Mouse (Mus musculus): Measurements from ENCODE around the gene Fam163b. TPM values are rescaled to one million over a fixed set of nuclear protein-coding genes. Genes with fewer than 3 reads are reported as not detected.

The Fam163b gene
- polyA plus RNA-seq, 1 experiment from 2014 or later, result 3.0 TPM

- H3K27me3 ChIP-seq, result no peaks in the 10 kb centered on the region
- no peaks in the 10 kb centered on the region for H3K9me3 ChIP-seq
- no peak overlapping the region for H3K4me2 ChIP-seq
- H3K4me1 ChIP-seq (replicated peaks), result peaks cover 26% of the 10 kb centered on the region
- 47% methylated on average over 10 of the region's 10 CpGs for WGBS
- no peak overlapping the region for H3K9ac ChIP-seq
- H3K27ac ChIP-seq (replicated peaks), result no peak overlapping the region
- H3K36me3 ChIP-seq, result no peaks in the 10 kb centered on the region
- H3K4me3 ChIP-seq, result no peak overlapping the region
- no peak for ATAC-seq (ENCODE audit: low read depth)
Measured at GRCm38 (mm10) chr2:27125979-27126378, 16.3 kb downstream of the Fam163b start.

- Histone ChIP-seq H3K27ac (replicated peaks) (peak overlapping the region; percentile 74), H3K4me3 (no peak overlapping the region), H3K36me3 (no peaks in the 10 kb centered on the region), H3K4me2 (no peak overlapping the region), H3K9ac (no peak overlapping the region), H3K9me3 (no peaks in the 10 kb centered on the region), H3K4me1 (replicated peaks) (peaks cover 36% of the 10 kb centered on the region), H3K27me3 (no peaks in the 10 kb centered on the region)
- ATAC-seq (ENCODE audit: low read depth), result no peak
- WGBS, result 81% methylated on average over 4 of the region's 4 CpGs
Measured at GRCm38 (mm10) chr2:27123121-27123520, 19.2 kb downstream of the Fam163b start.

- Histone ChIP-seq H3K4me1 (replicated peaks) (peaks cover 36% of the 10 kb centered on the region), H3K9ac (no peak overlapping the region), H3K9me3 (no peaks in the 10 kb centered on the region), H3K4me3 (no peak overlapping the region), H3K27me3 (no peaks in the 10 kb centered on the region), H3K27ac (replicated peaks) (peak overlapping the region; percentile 74), H3K4me2 (no peak overlapping the region), H3K36me3 (no peaks in the 10 kb centered on the region)
- WGBS, result 19% methylated on average over 9 of the region's 9 CpGs
- peak; percentile 17; the same call in 1 of the 2 replicates for ATAC-seq (ENCODE audit: low read depth)
Measured at GRCm38 (mm10) chr2:27122578-27122977, 19.7 kb downstream of the Fam163b start.

GRCm38 (mm10) chr2:27121626-27122355 lies 20.5 kb downstream of the Fam163b start:
- peak; percentile 72 for ATAC-seq (ENCODE audit: low read depth)
- H3K9me3 ChIP-seq, result no peaks in the 10 kb centered on the region
- H3K27me3 ChIP-seq, result no peaks in the 10 kb centered on the region
- H3K4me1 ChIP-seq (replicated peaks), result peaks cover 36% of the 10 kb centered on the region
- H3K36me3 ChIP-seq, result no peaks in the 10 kb centered on the region
- H3K4me3 ChIP-seq, result no peak overlapping the region
- peak overlapping the region; percentile 74 for H3K27ac ChIP-seq (replicated peaks)
- 8% methylated on average over 9 of the region's 9 CpGs for WGBS
- no peak overlapping the region for H3K4me2 ChIP-seq
- 0 out of 2 replicates have a peak overlapping the region, but pooled peaks have one; percentile 26 for H3K9ac ChIP-seq

- WGBS, result 64% methylated on average over 8 of the region's 8 CpGs
- ATAC-seq (ENCODE audit: low read depth), result no peak
- Histone ChIP-seq H3K4me3 (no peak overlapping the region), H3K9ac (no peak overlapping the region), H3K9me3 (no peaks in the 10 kb centered on the region), H3K4me1 (replicated peaks) (peaks cover 36% of the 10 kb centered on the region), H3K27me3 (no peaks in the 10 kb centered on the region), H3K4me2 (no peak overlapping the region), H3K36me3 (no peaks in the 10 kb centered on the region), H3K27ac (replicated peaks) (no peak overlapping the region)
Measured at GRCm38 (mm10) chr2:27120241-27120641, 22.1 kb downstream of the Fam163b start.

- H3K4me1 ChIP-seq (replicated peaks), result peaks cover 36% of the 10 kb centered on the region
- H3K9me3 ChIP-seq, result no peaks in the 10 kb centered on the region
- no peaks in the 10 kb centered on the region for H3K27me3 ChIP-seq
- H3K4me2 ChIP-seq, result no peak overlapping the region
- no peak overlapping the region for H3K9ac ChIP-seq
- ATAC-seq (ENCODE audit: low read depth), result no peak
- no peak overlapping the region for H3K27ac ChIP-seq (replicated peaks)
- H3K36me3 ChIP-seq, result no peaks in the 10 kb centered on the region
- H3K4me3 ChIP-seq, result no peak overlapping the region
- WGBS, result 83% methylated on average over 2 of the region's 2 CpGs
Measured at GRCm38 (mm10) chr2:27119766-27120165, 22.5 kb downstream of the Fam163b start.

GRCm38 (mm10) chr2:27118452-27118851 lies 23.8 kb downstream of the Fam163b start:
- Histone ChIP-seq H3K9me3 (no peaks in the 10 kb centered on the region), H3K4me2 (no peak overlapping the region), H3K27ac (replicated peaks) (no peak overlapping the region), H3K4me3 (no peak overlapping the region), H3K36me3 (no peaks in the 10 kb centered on the region), H3K27me3 (no peaks in the 10 kb centered on the region), H3K9ac (no peak overlapping the region), H3K4me1 (replicated peaks) (peaks cover 35% of the 10 kb centered on the region)
- 65% methylated on average over 4 of the region's 4 CpGs for WGBS
- ATAC-seq (ENCODE audit: low read depth), result no peak

- no peak overlapping the region for H3K9ac ChIP-seq
- no peak overlapping the region for H3K4me2 ChIP-seq
- H3K27ac ChIP-seq (replicated peaks), result no peak overlapping the region
- H3K4me1 ChIP-seq (replicated peaks), result peaks cover 6% of the 10 kb centered on the region; the same call in 1 of the 2 replicates
- no peaks in the 10 kb centered on the region; the same call in 1 of the 2 replicates for H3K27me3 ChIP-seq
- H3K4me3 ChIP-seq, result no peak overlapping the region
- 93% methylated on average over 10 of the region's 10 CpGs for WGBS
- no peaks in the 10 kb centered on the region for H3K36me3 ChIP-seq
- ATAC-seq (ENCODE audit: low read depth), result no peak
- H3K9me3 ChIP-seq, result no peaks in the 10 kb centered on the region
Measured at GRCm38 (mm10) chr2:27114169-27114568, 28.1 kb downstream of the Fam163b start.

GRCm38 (mm10) chr2:27112585-27112984 lies 29.7 kb downstream of the Fam163b start:
- no peak overlapping the region for H3K9ac ChIP-seq
- 0 out of 2 replicates have a peak, but pooled peaks cover 11% of the 10 kb centered on the region for H3K4me1 ChIP-seq (replicated peaks)
- H3K4me3 ChIP-seq, result no peak overlapping the region
- H3K27me3 ChIP-seq, result no peaks in the 10 kb centered on the region; the same call in 1 of the 2 replicates
- no peaks in the 10 kb centered on the region for H3K9me3 ChIP-seq
- ATAC-seq (ENCODE audit: low read depth), result no peak
- H3K4me2 ChIP-seq, result no peak overlapping the region
- H3K36me3 ChIP-seq, result no peaks in the 10 kb centered on the region
- no peak overlapping the region for H3K27ac ChIP-seq (replicated peaks)
- WGBS, result 79% methylated on average over 20 of the region's 20 CpGs

GRCm38 (mm10) chr2:27109052-27109451 lies 33.2 kb downstream of the Fam163b start:
- no peaks in the 10 kb centered on the region; the same call in 1 of the 2 replicates for H3K27me3 ChIP-seq
- ATAC-seq (ENCODE audit: low read depth), result peak; percentile 32; the same call in 1 of the 2 replicates
- no peaks in the 10 kb centered on the region for H3K36me3 ChIP-seq
- H3K9ac ChIP-seq, result no peak overlapping the region
- H3K27ac ChIP-seq (replicated peaks), result no peak overlapping the region
- no peak overlapping the region for H3K4me3 ChIP-seq
- 0 out of 2 replicates have a peak, but pooled peaks cover 11% of the 10 kb centered on the region for H3K4me1 ChIP-seq (replicated peaks)
- H3K9me3 ChIP-seq, result no peaks in the 10 kb centered on the region
- WGBS, result 64% methylated on average over 5 of the region's 5 CpGs
- H3K4me2 ChIP-seq, result no peak overlapping the region

- Histone ChIP-seq H3K4me2 (no peak overlapping the region), H3K36me3 (no peaks in the 10 kb centered on the region), H3K9ac (no peak overlapping the region), H3K27me3 (no peaks in the 10 kb centered on the region; the same call in 1 of the 2 replicates), H3K4me1 (replicated peaks) (0 out of 2 replicates have a peak, but pooled peaks cover 14% of the 10 kb centered on the region), H3K4me3 (no peak overlapping the region), H3K27ac (replicated peaks) (no peak overlapping the region), H3K9me3 (no peaks in the 10 kb centered on the region)
- no peak for ATAC-seq (ENCODE audit: low read depth)
- 75% methylated on average over 2 of the region's 2 CpGs for WGBS
Measured at GRCm38 (mm10) chr2:27108144-27108543, 34.1 kb downstream of the Fam163b start.

- no peaks in the 10 kb centered on the region; the same call in 1 of the 2 replicates for H3K27me3 ChIP-seq
- ATAC-seq (ENCODE audit: low read depth), result no peak
- H3K27ac ChIP-seq (replicated peaks), result no peak overlapping the region
- no peaks in the 10 kb centered on the region for H3K9me3 ChIP-seq
- no peak overlapping the region for H3K4me3 ChIP-seq
- no peak overlapping the region for H3K4me2 ChIP-seq
- 60% methylated on average over 3 of the region's 3 CpGs for WGBS
- no peak overlapping the region for H3K9ac ChIP-seq
- H3K36me3 ChIP-seq, result no peaks in the 10 kb centered on the region
- 0 out of 2 replicates have a peak, but pooled peaks cover 14% of the 10 kb centered on the region for H3K4me1 ChIP-seq (replicated peaks)
Measured at GRCm38 (mm10) chr2:27106816-27107215, 35.5 kb downstream of the Fam163b start.
